Mouse (Mus musculus) forebrain, embryonic 11.5 days (tissue): ENCODE results near the gene Tubgcp6. TPM values are rescaled to one million over a fixed set of nuclear protein-coding genes. Genes with fewer than 3 reads are reported as not detected.

Source experiments
- ATAC-seq: fragments of 200-750 bp; cut with Nextera tagmentation; replicated peaks from 2 replicates; pipeline ENCODE4 v1.8.0; 2017; ENCODE audit warnings: moderate TSS enrichment; ENCODE audit not compliant: low FRiP score
- DNase-seq: peaks from one replicate; pipeline ENCODE4 v3.0.0-alpha.2; 2017; ENCODE audit warnings: low spot score
- H3K27ac ChIP-seq: fragments of 300-500 bp; sonication (generic); 2 replicates; pipeline ENCODE4 v1.5.1; 2014; ENCODE audit warnings: low read depth, low read length
- H3K27me3 ChIP-seq: fragments of 300-500 bp; sonication (generic); 2 replicates; pipeline ENCODE4 v1.6.1; 2014; ENCODE audit warnings: mild to moderate bottlenecking, low read length, mixed read lengths; ENCODE audit not compliant: control insufficient read depth, insufficient read depth
- H3K36me3 ChIP-seq: fragments of 300-500 bp; sonication (generic); 2 replicates; pipeline ENCODE4 v1.6.1; 2014; ENCODE audit warnings: mild to moderate bottlenecking, low read length, moderate library complexity, mixed read lengths; ENCODE audit not compliant: control insufficient read depth, insufficient read depth
- H3K4me1 ChIP-seq: fragments of 300-500 bp; sonication (generic); replicated peaks from 2 replicates; pipeline ENCODE4 v1.6.1; 2014; ENCODE audit warnings: low read length, mixed read lengths; ENCODE audit not compliant: control insufficient read depth, insufficient read depth
- H3K4me2 ChIP-seq: fragments of 300-500 bp; sonication (generic); 2 replicates; pipeline ENCODE4 v1.6.1; 2014; ENCODE audit warnings: low read depth, mild to moderate bottlenecking, low read length, moderate library complexity, mixed read lengths; ENCODE audit not compliant: severe bottlenecking
- H3K4me3 ChIP-seq: fragments of 300-500 bp; sonication (generic); 2 replicates; pipeline ENCODE4 v1.5.1; 2014; ENCODE audit warnings: low read depth, low read length
- H3K9ac ChIP-seq: fragments of 300-500 bp; sonication (generic); 2 replicates; pipeline ENCODE4 v1.6.1; 2014; ENCODE audit warnings: low read length
- H3K9me3 ChIP-seq: fragments of 300-500 bp; sonication (generic); 2 replicates; pipeline ENCODE4 v1.6.1; 2016; ENCODE audit warnings: low read length, mixed read lengths; ENCODE audit not compliant: control insufficient read depth
- WGBS: fragments of 180-500 bp; shearing (Covaris S2); extraction: QIAGEN DNeasy Blood & Tissue Kit; methylation state at CpG from one replicate; pipeline ENCODE4 v1.1.7; 2014; 5-methylcytosine and 5-hydroxymethylcytosine counted together
- polyA plus RNA-seq: library from polyadenylated mRNA; unstranded; fragments of >200 nt; fragmentation: Nextera tagmentation; extraction: Ambion mirVana; gene quantifications from 2 replicates; pipeline ENCODE4 v1.2.1, GENCODE M21; 2014

The Tubgcp6 gene
- polyA plus RNA-seq, 1 experiment from 2014 or later = 24.2 TPM

DNA sequence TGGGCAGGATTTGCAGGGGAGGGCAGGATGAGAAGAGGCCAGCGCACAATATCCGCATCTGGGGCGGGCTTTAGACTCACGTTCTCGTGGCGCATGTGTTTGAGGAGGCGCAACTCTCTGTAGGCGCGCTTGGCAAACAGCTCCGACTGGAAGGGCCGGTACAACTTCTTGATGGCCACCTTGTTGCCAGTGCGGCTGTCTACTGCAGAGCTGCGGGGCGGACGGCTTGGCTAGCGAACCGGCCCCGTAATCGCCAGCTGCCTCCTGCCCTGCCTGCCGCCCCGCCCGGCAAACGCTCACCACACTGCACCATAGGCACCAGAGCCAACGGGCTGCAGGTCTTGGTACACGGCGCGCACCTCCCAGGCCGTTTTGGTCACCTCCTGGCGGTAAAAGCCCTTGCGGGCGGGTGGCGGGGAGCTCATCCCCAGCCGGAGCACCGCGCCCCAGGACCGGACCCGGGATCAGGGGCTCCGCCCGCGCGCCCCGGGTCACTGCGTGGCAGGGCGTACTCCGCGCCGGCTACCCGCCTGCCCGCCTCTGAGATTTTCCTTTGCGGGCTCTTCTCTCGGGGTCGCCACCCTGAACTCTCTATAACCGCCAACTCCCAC is 17.2 kb upstream of the Tubgcp6 start:
- Histone ChIP-seq H3K9me3 (no peaks in the 10 kb centered on the region), H3K4me3 (peak overlapping the region; percentile 57), H3K4me2 (peak overlapping the region; percentile 93), H3K4me1 (peaks cover 4% of the 10 kb centered on the region; the same call in 1 of the 2 replicates), H3K9ac (peak overlapping the region; percentile 83), H3K27me3 (no peaks in the 10 kb centered on the region), H3K27ac (peak overlapping the region; percentile 37; the same call in 1 of the 2 replicates), H3K36me3 (no peaks in the 10 kb centered on the region)
- DNase-seq (peak; percentile 69), ATAC-seq (peak; percentile 34)
- under 1% methylated on average over 52 of the region's 53 CpGs for WGBS

DNA sequence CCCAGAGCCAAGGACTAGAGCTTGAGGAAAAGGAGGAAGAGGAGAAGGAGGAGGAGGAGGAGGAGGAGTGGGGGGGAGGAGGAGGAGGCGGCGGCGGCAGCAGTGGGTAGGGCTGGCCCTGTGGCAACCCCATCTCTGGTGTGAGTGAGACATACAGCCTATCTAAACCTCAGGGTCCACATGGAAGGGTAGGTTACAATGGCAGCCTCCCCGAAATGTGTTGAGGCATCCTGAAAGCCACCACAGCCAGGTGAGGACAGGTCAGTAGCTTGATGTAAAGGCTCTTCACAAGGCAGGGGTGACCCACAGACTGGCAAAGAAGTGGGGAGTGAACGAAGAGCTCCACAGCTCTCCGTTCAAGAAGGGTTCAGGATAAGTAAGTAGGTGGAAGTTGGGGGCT is 15.6 kb upstream of the Tubgcp6 start:
- no peaks in the 10 kb centered on the region for H3K36me3 ChIP-seq
- no peaks in the 10 kb centered on the region for H3K9me3 ChIP-seq
- H3K27me3 ChIP-seq = no peaks in the 10 kb centered on the region
- H3K9ac ChIP-seq = no peak overlapping the region
- ATAC-seq = no peak
- peaks cover 4% of the 10 kb centered on the region; the same call in 1 of the 2 replicates for H3K4me1 ChIP-seq
- 90% methylated on average over 6 of the region's 6 CpGs for WGBS
- H3K4me2 ChIP-seq = no peak overlapping the region
- no peak for DNase-seq
- no peak overlapping the region for H3K27ac ChIP-seq
- no peak overlapping the region for H3K4me3 ChIP-seq

DNA sequence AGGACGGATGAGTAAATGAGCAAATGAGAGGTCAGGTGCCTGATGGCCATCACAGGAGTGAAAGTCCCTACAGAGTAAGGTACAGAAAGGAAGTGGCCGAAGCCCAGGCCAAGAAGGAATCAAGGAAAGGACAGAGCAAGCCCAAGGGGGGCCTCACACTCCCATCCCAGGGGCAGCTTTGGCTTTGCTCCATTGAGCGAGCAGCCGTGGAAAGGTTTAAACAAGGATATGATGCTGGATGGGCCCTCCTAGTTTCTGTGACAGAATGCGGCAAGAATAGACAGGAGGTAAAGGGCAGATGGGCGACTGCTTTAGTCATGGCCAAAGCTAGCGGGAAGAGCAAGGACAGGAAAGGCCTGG is 15.1 kb upstream of the Tubgcp6 start:
- H3K9me3 ChIP-seq = no peaks in the 10 kb centered on the region
- 95% methylated on average over 7 of the region's 7 CpGs for WGBS
- no peak overlapping the region for H3K9ac ChIP-seq
- H3K27ac ChIP-seq = no peak overlapping the region
- peaks cover 4% of the 10 kb centered on the region; the same call in 1 of the 2 replicates for H3K4me1 ChIP-seq
- H3K4me2 ChIP-seq = no peak overlapping the region
- no peaks in the 10 kb centered on the region for H3K36me3 ChIP-seq
- ATAC-seq = no peak
- no peaks in the 10 kb centered on the region for H3K27me3 ChIP-seq
- DNase-seq = no peak
- no peak overlapping the region for H3K4me3 ChIP-seq

DNA sequence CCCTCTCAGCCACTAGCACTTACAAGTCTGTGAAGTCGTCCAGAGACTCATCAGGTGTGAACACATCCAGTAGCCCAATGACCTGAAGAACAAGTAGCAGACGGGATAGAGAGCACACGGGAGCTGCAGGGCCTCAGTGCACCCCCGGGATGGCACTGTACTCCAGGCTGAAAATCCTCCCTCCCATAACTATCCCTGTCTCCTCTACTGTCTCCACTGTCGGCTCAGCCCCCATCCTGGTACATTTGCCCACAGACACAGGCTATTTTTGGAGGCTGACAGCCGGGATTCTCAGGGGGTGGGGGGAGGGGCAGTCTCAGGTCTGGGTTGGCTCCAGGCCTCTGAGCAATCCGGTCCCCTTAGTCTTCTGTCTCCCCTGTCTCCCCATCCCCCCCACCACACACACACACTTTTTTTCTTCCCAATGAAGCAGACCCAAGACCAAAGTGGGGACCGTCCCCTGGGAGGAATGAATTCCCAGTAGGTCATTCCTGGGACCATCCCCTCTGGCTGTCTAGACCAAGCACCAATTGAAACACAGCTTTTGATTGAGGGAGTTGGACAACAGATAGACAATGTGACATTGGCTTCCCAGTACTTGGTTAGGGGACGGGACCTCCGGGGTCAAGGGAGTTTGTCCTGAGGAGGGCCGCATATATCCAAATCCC is 14.6 kb upstream of the Tubgcp6 start:
- H3K4me3 ChIP-seq = no peak overlapping the region
- no peaks in the 10 kb centered on the region for H3K27me3 ChIP-seq
- H3K27ac ChIP-seq = no peak overlapping the region
- H3K9me3 ChIP-seq = no peaks in the 10 kb centered on the region
- H3K4me2 ChIP-seq = no peak overlapping the region
- 80% methylated on average over 11 of the region's 11 CpGs for WGBS
- DNase-seq (no peak), ATAC-seq (no peak)
- H3K4me1 ChIP-seq = peaks cover 4% of the 10 kb centered on the region; the same call in 1 of the 2 replicates
- H3K9ac ChIP-seq = no peak overlapping the region
- no peaks in the 10 kb centered on the region for H3K36me3 ChIP-seq

DNA sequence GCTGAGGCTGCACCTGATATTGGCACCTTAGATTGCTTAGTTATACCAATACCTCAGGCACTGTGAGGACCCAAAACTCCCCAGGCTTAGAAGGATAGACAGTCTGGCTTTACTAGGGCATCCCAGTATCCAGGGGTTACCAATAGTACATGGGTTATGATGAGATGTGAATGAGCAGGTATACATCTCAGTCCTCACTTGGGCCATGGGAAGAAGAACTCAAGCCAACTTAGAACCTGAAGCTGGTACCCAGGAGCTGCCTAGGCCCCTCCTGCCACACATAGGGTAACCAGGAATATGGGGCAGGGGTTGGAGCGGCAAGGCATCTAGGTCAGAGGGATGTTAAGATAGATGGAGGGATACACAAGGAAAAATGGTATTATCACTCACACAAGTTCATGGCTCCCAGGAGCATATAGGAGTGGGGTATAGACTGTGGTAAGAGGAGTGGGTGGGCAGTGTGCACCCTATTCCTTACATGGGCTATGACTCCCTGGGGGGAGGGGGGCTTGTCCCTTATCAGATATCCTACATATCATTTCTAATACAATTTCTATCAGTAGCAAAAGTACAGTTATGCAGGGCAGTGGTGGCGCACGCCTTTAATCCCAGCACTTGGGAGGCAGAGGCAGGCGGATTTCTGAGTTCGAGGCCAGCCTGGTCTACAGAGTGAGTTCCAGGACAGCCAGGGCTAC is 13.7 kb upstream of the Tubgcp6 start:
- Histone ChIP-seq H3K4me2 (no peak overlapping the region), H3K27ac (no peak overlapping the region), H3K9me3 (no peaks in the 10 kb centered on the region), H3K36me3 (no peaks in the 10 kb centered on the region), H3K27me3 (no peaks in the 10 kb centered on the region), H3K9ac (no peak overlapping the region), H3K4me1 (peaks cover 4% of the 10 kb centered on the region; the same call in 1 of the 2 replicates), H3K4me3 (no peak overlapping the region)
- no peak for ATAC-seq
- DNase-seq = no peak
- WGBS = 96% methylated on average over 4 of the region's 5 CpGs

DNA sequence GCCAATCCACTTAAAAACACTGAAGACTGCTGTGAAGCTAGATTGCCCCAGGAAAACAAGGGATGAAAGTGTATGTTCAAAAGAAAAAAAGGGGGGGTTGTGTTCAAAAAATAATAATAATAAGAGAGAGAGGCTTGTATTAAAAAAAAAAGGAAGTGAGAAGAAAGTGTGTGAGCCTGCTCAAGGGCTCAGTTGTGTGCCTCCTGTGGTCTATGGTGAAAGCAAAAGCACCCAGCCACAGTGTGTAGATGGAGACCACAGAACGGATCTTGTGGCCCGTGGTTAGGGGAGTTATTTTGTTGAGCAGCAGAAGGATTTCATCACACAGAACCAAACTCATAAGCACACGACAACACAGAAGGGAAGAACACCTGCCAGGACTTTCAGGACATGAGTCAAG is 8.4 kb upstream of the Tubgcp6 start:
- ATAC-seq (no peak), DNase-seq (no peak)
- H3K9me3 ChIP-seq = no peaks in the 10 kb centered on the region
- no peak overlapping the region for H3K4me3 ChIP-seq
- H3K4me1 ChIP-seq = 0 out of 2 replicates have a peak, but pooled peaks cover 2% of the 10 kb centered on the region
- H3K9ac ChIP-seq = no peak overlapping the region
- H3K36me3 ChIP-seq = no peaks in the 10 kb centered on the region
- WGBS = 84% methylated on average over 3 of the region's 3 CpGs
- no peak overlapping the region for H3K27ac ChIP-seq
- H3K4me2 ChIP-seq = no peak overlapping the region
- H3K27me3 ChIP-seq = no peaks in the 10 kb centered on the region

DNA sequence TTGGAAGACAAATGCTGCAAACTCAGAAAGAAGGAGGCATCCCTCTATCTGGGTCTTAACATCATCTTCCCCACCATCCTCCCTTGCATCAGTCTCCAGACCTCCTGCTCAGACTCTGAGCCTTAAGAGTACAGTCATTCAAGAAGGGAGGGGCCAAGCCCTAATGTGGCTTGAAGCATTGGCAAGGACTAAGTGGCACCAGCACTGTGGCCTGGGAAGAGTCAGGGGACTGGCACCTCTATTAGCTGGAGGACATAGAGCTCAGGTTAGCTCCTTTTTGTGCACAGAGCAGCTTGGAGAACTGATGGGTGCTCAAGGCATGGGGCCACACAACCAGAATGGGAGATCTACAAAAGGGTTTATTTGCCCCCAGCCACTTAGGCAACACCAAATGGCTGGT is 7.3 kb upstream of the Tubgcp6 start:
- Histone ChIP-seq H3K9me3 (no peaks in the 10 kb centered on the region), H3K4me1 (0 out of 2 replicates have a peak, but pooled peaks cover 2% of the 10 kb centered on the region), H3K36me3 (no peaks in the 10 kb centered on the region), H3K4me2 (no peak overlapping the region), H3K4me3 (no peak overlapping the region), H3K27me3 (no peaks in the 10 kb centered on the region), H3K9ac (no peak overlapping the region), H3K27ac (no peak overlapping the region)
- DNase-seq (no peak), ATAC-seq (no peak)

DNA sequence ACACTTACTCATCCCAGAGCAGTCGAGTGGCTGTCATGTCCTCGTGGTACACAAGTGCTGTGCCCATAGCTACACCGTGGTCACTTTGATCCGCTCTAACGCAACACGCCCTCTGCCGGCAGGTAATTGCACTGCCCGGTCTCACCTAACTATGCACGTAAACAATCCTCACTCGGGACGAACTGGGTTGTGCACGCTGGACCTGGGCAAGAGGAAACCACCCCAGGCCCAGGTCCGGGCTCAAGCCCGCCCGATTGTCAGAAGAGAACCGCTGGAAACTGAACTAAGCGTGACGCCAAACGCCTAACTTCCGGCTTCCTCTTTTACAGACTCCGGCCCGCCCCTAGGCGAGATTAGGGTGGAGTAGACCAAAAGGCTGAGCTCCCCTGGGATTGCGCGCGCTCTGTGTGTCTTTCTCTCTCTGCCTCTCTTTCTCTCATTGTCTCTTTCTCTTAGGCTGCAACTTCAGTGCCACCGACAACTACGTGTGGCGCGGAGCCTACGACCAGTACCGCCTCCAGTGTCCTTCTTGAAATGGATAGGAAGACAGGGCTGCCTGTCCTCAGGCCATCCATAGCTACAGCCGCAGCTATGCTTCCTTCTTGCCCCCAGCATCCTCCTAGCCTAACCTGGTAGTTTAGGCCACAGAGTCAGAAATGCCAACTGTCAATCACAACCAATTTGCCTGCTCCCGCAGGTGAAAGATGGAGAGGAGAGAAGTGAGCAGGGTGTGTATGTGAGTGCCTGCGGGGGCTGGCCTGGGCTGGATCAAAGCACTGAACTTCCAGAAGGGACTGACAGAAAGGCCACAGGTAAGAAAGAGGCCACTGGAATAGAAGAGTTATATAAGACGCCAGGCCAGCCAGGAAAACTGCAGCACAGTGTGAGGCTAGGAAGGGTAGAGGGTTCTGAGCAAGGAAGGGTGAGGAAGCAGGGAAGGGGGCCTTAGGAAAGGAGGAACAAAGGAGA is 5.8 kb upstream of the Tubgcp6 start, which contains the start of gene Hdac10:
Gene Hdac10, minus strand, starts transcription at position 319 of the 969 bp plus-strand sequence.
- WGBS = 4% methylated on average over 36 of the region's 36 CpGs
- H3K4me2 ChIP-seq = peak within 1 kb of the TSS; percentile 63

More for the DNA sequence above, 5.8 kb upstream of the Tubgcp6 start, which contains the start of gene Hdac10:
- 0 out of 2 replicates have a peak within 1 kb of the TSS, but pooled peaks have one; percentile 5 for H3K27ac ChIP-seq
- H3K27me3 ChIP-seq = no peaks in the 10 kb centered on the region
- no peaks in the 10 kb centered on the region for H3K9me3 ChIP-seq
- H3K36me3 ChIP-seq = no peaks in the 10 kb centered on the region
- peaks cover 5% of the 10 kb centered on the region; the same call in 1 of the 2 replicates for H3K4me1 ChIP-seq
- ATAC-seq (peak; percentile 88), DNase-seq (peak; percentile 90)
- peak within 1 kb of the TSS; percentile 64 for H3K9ac ChIP-seq
- H3K4me3 ChIP-seq = peak within 1 kb of the TSS; percentile 42
